Mouse (Mus musculus) frontal cortex, postnatal 14 days (tissue): ENCODE data around the gene Ube4b.
"Not testable (repeated sequence)": the region's sequence is repeated elsewhere in the genome, so short reads cannot be mapped to it uniquely, and the experiment has no call there.

Experiments
- DNase-seq, 2 experiments: peaks; one replicate each; pipeline ENCODE4 v3.0.0; 2022; ENCODE audit warnings: low spot score in 2 of 2

Ube4b gene

GRCm38 (mm10) chr4:149426325-149427199, at the start of gene Ube4b:
Gene Ube4b (minus strand): TSS chr4:149426749.
- peak; percentile 96 for DNase-seq

GRCm38 (mm10) chr4:149475096-149475495, 48.5 kb upstream of the Ube4b start:
- no peak for DNase-seq

- no peak for DNase-seq
Observed at GRCm38 (mm10) chr4:149469557-149469956, 43.0 kb upstream of the Ube4b start.

GRCm38 (mm10) chr4:149463435-149463950, 36.9 kb upstream of the Ube4b start:
- DNase-seq, result no peak

GRCm38 (mm10) chr4:149462305-149462971, 35.9 kb upstream of the Ube4b start:
- DNase-seq, result no peak

GRCm38 (mm10) chr4:149461579-149462304, 35.2 kb upstream of the Ube4b start:
- DNase-seq, result no peak

- DNase-seq, result not testable (repeated sequence)
Observed at GRCm38 (mm10) chr4:149460475-149460874, 33.9 kb upstream of the Ube4b start.

- DNase-seq, result no peak
Observed at GRCm38 (mm10) chr4:149459425-149459824, 32.9 kb upstream of the Ube4b start.

GRCm38 (mm10) chr4:149458526-149458925, 32.0 kb upstream of the Ube4b start:
- no peak for DNase-seq

GRCm38 (mm10) chr4:149457831-149458430, 31.4 kb upstream of the Ube4b start:
- no peak for DNase-seq

- not testable (repeated sequence) for DNase-seq
Observed at GRCm38 (mm10) chr4:149457163-149457562, 30.6 kb upstream of the Ube4b start.

- no peak for DNase-seq
Observed at GRCm38 (mm10) chr4:149454879-149455278, 28.3 kb upstream of the Ube4b start, which contains the start of gene Rbp7. Gene Rbp7 (minus strand): TSS chr4:149454978.

GRCm38 (mm10) chr4:149454263-149454662, 27.7 kb upstream of the Ube4b start:
- DNase-seq, result no peak

- DNase-seq, result no peak
Observed at GRCm38 (mm10) chr4:149453656-149454055, 27.1 kb upstream of the Ube4b start.

GRCm38 (mm10) chr4:149450636-149451035, 24.1 kb upstream of the Ube4b start:
- no peak for DNase-seq

- DNase-seq, result no peak
Observed at GRCm38 (mm10) chr4:149446309-149446708, 19.8 kb upstream of the Ube4b start.

GRCm38 (mm10) chr4:149445868-149446267, 19.3 kb upstream of the Ube4b start:
- DNase-seq, result peak in 1 of 2 experiments; percentile 41

- DNase-seq, result peak; percentile 77 to 79
Observed at GRCm38 (mm10) chr4:149444964-149445701, 18.6 kb upstream of the Ube4b start.

GRCm38 (mm10) chr4:149444465-149444864, 17.9 kb upstream of the Ube4b start:
- DNase-seq, result no peak

GRCm38 (mm10) chr4:149442436-149442835, 15.9 kb upstream of the Ube4b start:
- DNase-seq, result no peak

- DNase-seq, result no peak
Observed at GRCm38 (mm10) chr4:149440576-149440975, 14.0 kb upstream of the Ube4b start.
